Mouse (Mus musculus) lung, postnatal 14 days (tissue): ENCODE data around the gene Il27ra.

Experiments
- DNase-seq: peaks from one replicate; pipeline ENCODE4 v3.0.0; 2021

Il27ra gene

DNA sequence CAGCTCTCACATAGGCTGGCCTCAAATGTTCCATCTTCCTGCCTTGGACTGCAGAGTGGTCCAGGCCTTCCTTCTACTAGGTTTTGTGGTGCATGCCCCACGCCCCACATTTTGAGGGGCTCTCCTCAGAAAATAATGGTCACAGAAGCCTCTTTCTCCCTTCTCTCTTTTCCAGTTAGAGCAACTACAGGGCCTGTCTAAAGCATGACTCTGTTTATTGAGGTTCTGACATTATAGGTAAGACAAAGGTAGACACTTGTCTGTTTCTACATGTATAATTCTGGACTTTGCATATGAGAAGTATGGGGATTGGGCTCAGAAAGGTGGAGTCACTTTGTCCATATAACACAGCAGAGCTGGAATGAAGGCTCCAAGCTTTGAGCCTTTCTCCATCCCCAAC, 22.6 kb upstream of the Il27ra start, which contains the start of gene Gm10643:
TSS of gene Gm10643 (minus strand) at position 101 of the 400 bp plus-strand sequence.
- no peak for DNase-seq

- DNase-seq = peak; percentile 48
Observed at GRCm38 (mm10) chr8:84063861-84064610, 21.6 kb upstream of the Il27ra start.

GRCm38 (mm10) chr8:84060245-84060644, 17.9 kb upstream of the Il27ra start:
- no peak for DNase-seq

DNA sequence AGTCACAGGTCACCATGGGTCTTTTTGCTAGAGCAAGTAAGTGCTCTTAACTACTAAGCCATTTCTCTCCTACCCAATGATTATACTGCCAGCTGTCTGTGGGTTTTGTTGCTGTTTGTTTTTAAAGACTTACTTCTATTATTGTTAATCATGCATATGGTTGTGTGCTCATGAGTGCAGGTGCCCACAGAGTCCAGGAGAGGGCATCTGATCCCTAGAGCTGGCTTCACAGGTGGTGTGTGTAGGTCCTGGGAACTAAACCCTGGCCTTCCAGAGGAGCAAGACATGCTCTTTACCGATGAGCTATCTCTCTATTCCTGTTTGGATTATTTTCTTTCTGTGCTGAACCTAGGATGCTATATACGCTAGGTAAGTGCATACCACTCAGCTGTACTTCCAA, 16.8 kb upstream of the Il27ra start:
- DNase-seq = no peak

DNA sequence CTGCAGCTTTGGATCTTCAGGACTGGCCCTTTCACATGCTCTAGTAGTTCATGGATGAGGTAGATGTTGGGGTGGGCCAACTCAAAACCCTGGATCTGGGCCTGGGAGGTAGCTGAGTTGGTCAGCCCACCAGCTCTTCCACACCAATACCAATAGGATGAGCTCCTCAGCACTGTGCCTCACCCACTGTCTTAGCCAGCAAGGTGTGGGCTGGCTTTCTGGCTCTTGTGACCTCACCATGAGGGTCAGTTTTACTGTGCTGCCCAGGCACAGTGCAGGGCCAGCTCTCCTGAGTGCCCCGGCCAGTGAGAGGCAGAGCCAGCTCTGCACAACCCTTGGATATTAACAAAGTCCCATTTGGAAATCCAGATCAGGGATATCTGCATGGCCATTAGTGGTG, 15.4 kb upstream of the Il27ra start:
- no peak for DNase-seq

- DNase-seq = no peak
Observed at GRCm38 (mm10) chr8:84053229-84053628, 10.8 kb upstream of the Il27ra start.

- no peak for DNase-seq
Observed at GRCm38 (mm10) chr8:84052746-84053145, 10.4 kb upstream of the Il27ra start.

- no peak for DNase-seq
Observed at GRCm38 (mm10) chr8:84048171-84048570, 5.8 kb upstream of the Il27ra start.

DNA sequence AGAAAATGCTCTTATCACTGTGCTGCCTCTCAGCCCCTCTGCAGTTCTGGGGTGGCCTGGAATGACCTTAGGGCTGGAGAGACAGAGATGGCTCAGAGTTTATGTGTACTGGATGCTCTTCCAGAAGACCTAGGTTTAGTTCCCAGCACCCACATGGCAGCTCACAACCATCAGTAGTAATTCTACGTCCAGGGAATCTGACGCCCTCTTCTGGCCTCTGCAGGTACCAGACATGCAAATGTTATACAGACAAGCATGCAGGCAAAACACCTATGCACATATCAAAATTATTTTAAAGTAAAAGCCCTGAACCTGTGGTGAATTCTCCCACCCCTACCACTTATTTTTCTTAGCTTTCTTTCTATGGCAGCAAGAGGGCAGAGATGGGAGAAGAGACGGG, 4.1 kb upstream of the Il27ra start:
- DNase-seq = no peak

- DNase-seq = no peak
Observed at GRCm38 (mm10) chr8:84044900-84045299, 2.5 kb upstream of the Il27ra start, which contains the start of gene Rln3. Gene Rln3 (minus strand): TSS chr8:84045000.

GRCm38 (mm10) chr8:84044103-84044502, 1.7 kb upstream of the Il27ra start:
- DNase-seq = no peak

DNA sequence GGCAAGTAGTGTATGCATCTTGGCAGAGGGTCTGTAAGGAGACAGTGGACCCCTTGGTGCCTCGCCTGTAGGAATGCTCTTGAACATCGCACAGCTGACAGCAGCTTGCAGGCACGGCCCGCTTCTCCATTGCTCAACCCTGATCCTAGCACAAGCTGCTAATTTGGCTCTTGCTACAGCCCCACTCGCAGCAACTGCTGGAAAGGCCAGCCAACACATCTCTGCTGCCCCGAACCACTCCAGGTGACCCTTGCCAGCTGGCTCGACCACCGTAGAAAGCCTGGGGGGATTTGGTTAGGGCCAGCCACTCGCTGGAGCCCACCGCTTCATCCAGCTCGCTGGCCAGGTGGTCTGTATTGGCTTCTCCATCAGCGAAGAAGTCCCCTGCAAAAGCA, 556 bp upstream of the Il27ra start:
- no peak for DNase-seq

GRCm38 (mm10) chr8:84039050-84039449, 3.3 kb downstream of the Il27ra start:
- DNase-seq = peak; percentile 85

DNA sequence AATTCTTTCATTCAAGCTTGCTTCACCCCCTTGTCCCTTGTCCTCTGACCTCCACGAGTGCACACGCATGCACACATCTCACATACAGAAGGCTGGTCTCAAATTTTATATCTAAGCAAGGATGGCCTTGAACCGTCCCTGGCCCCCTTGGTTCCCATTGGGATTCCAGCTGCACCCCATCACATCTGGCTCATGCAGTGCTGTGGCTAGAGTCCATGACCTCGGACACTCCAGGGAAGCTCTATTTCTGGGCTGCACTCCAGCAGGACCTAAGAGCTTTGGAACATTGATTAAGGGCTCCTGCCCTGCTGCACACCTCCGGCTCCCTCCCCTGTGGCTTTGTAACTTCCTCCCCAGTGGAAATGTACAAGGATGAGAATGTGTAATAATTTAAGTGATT, 4.4 kb downstream of the Il27ra start:
- DNase-seq = no peak

DNA sequence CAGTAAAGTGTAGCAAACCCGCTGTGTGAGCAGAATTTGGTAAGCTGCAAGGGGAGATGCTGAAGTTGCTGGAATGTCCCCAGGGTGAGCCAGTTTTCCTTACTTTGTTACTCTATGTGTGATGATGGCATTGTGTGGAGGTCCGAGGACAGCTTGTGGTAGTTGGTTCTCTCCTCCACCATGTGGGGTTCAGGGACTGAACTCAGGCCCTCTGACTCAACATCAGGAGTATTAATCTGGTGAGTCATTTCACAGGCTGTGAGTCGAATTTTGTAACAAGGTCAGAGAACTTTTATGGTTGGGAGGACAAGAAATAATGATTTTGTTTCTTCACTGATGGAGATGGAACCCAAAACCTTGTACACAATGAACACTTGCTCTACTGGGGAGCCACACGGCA, 9.6 kb downstream of the Il27ra start:
- no peak for DNase-seq

DNA sequence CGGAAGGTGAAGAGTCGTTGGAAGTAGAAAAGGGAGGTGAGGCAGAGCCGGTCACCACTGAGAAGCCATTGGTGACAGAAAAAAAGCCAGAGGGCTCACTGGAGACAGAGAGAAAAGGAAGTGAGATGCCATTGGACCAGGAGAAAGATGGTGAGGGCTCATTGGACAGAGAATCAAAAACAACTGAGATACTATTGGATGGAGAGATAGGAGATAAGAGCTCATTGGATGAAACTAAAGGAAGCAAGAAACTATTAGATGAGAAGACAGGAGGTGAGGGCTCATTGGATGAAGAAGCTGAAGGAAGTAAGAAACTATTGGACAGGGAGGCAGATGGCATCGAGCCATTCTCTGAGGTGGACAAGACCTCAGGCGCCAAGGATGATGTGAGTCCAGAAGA, 13.1 kb downstream of the Il27ra start:
- DNase-seq = no peak

DNA sequence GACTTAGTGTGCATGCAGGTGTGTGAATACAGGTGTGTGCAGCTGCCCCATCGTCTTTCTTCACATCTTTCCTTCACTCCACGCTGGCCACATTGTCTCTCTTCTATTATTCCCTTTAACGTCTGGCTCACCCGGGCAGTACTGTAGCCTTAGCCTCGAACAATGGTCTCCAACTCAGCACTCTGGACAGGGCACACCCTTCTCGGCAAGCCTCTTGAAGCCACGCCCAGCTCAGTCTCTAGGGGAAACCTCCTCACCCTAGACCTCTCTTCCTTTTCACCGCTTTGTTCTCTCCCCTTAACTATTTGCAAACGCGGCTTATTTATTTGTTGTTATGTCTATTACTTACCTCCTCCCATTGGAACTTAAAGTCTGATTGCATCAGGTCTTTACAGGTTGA, 14.9 kb downstream of the Il27ra start:
- no peak for DNase-seq

DNA sequence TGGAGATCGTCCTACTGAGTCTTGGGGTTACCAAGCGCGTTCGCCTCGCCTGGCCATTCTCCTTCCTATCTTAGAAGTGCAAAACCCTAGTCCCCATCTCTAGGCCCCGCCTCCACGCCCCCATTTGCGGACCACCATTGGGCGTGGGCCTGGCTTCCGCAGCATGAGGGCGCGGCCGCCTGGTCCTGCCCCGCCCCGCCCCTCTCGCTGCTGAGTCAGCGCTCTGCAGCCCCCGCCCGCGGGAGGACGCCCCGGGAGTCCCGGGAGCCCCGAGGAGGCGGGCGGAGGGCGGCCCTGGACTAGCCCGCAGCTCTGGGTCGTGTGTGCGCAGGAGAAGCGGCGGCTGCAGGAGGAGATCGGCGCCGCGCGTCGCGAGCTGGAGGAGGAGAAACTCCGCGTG, 16.5 kb downstream of the Il27ra start:
- peak; percentile 47 for DNase-seq

GRCm38 (mm10) chr8:84024171-84024570, 18.2 kb downstream of the Il27ra start:
- peak; percentile 72 for DNase-seq

GRCm38 (mm10) chr8:84023631-84024030, 18.8 kb downstream of the Il27ra start:
- DNase-seq = no peak

DNA sequence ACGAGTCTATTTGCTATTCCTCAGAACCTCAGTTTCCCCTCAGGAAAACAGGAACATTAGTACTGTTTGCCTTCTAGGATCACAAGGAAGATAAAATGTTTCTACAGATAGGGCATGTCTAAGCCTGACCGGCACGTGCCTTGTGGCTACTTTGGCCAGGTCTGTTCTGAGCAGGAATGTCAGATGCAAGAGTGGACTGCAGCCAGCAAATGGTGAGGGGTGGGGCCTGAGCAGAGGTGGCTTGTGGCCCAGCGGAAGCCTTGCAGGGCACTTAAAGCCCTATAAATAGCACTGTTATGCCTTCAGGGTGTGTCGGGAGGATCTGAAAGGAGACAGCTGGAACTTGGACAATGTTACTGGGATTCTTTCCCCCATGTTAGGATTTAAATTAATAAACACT, 19.3 kb downstream of the Il27ra start:
- DNase-seq = peak; percentile 65

- DNase-seq = no peak
Observed at GRCm38 (mm10) chr8:84021569-84021968, 20.8 kb downstream of the Il27ra start.

DNA sequence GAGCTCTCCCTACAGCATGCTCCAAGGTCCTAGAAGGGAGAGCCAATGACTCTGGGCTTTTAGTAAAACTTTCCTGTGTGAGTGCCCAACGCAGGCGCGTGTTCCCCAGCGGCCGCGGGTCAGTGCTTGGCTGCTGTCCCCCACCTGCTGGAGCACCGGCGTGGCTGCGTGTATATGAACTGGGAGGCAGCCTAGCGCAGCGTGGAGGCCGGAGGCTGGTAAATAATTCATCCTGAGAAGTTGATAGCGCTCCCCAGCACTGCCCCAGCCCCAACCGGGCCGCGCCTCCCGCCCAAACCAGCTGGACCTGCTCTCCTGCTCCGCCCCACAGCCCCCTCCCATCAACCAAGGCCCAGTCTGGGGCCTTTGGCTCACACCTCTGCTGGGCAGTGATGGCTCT, 21.3 kb downstream of the Il27ra start, which contains the start of gene Palm3:
TSS of gene Palm3 (plus strand) at position 376 of the 400 bp plus-strand sequence.
- DNase-seq = no peak

DNA sequence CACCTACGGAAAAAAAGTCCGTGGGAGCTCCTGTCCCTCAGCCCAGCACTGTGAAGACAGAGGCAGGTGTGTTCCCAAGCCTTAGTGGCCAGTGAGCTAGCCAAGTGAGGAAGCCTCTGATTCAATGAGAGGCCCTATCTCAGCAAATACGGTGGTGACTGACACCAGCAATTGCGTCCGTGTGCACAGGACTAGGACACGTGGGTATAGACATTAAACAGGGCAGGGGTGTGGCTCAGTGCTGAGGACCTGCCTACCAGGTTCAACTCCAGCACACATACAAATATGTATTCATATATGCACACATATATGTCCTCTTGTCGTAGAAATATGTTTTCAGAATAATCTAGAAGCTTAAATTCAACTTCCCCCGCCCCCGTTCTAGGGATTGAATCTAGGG, 22.7 kb downstream of the Il27ra start:
- no peak for DNase-seq

DNA sequence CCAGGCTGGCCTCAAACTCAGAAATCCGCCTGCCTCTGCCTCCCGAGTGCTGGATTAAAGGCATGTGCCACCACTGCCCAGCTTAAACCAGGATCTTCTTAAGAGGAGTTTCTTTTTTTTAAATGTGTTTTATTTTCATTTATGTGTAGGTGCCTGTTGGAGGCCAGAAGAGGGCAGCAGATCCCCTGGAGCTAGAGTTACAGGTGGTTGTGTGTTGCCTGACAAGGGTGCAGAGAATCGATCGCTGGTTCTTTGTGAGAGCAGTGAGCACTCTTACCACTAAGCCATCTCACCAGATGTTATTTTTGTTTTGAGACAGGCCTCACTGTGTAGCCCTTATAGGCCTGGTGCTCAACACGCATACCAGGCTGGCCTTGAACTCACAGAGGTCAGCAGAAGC, 26.6 kb downstream of the Il27ra start:
- DNase-seq = no peak
